Mouse (Mus musculus) kidney, adult 2 months (tissue): Measurements from ENCODE around the gene Kmt2c. TPM values are rescaled to one million over a fixed set of nuclear protein-coding genes. Genes with fewer than 3 reads are reported as not detected.

Source experiments
- DNase-seq: peaks from one replicate; pipeline ENCODE4 v3.0.0; 2021
- H3K27ac ChIP-seq: fragments of 200-500 bp; 2 replicates; pipeline ENCODE4 v1.5.1; 2012; ENCODE audit warnings: low read depth, low read length, control low read depth, inconsistent platforms; ENCODE audit not compliant: insufficient read depth
- H3K27me3 ChIP-seq: fragments of 200-500 bp; replicated peaks from 2 replicates; pipeline ENCODE4 v1.6.1; 2012; ENCODE audit warnings: mild to moderate bottlenecking, moderate library complexity, low read length, inconsistent platforms; ENCODE audit not compliant: control insufficient read depth, insufficient read depth
- H3K36me3 ChIP-seq: fragments of 200-500 bp; 2 replicates; pipeline ENCODE4 v1.6.1; 2012; ENCODE audit warnings: mild to moderate bottlenecking, moderate library complexity, low read length, inconsistent platforms; ENCODE audit not compliant: control insufficient read depth, insufficient read depth
- H3K4me1 ChIP-seq: fragments of 200-500 bp; 2 replicates; pipeline ENCODE4 v1.6.1; 2011; ENCODE audit warnings: low read length; ENCODE audit not compliant: control insufficient read depth, insufficient read depth
- H3K4me3 ChIP-seq: fragments of 200-500 bp; 2 replicates; pipeline ENCODE4 v1.5.1; 2011; ENCODE audit warnings: mild to moderate bottlenecking, low read depth, low read length, control low read depth; ENCODE audit not compliant: insufficient read depth
- CTCF ChIP-seq: fragments of 200-500 bp; conservative IDR thresholded peaks from 2 replicates; pipeline ENCODE4 v1.5.1; 2011; ENCODE audit warnings: low read depth, mild to moderate bottlenecking, control low read depth, low read length, moderate library complexity, mixed read lengths; ENCODE audit not compliant: insufficient read depth, insufficient read length
- POLR2A ChIP-seq: fragments of 200-500 bp; IDR thresholded peaks from one replicate; pipeline ENCODE4 v1.6.1; 2011; ENCODE audit warnings: low read depth, low read length, control low read depth
- WGBS: fragments of 180-500 bp; shearing (Covaris S2); methylation state at CpG from one replicate; pipeline ENCODE4 v1.1.7; 2018; 5-methylcytosine and 5-hydroxymethylcytosine counted together
- polyA plus RNA-seq: library from polyadenylated mRNA; depleted of rRNA; stranded (reverse); fragments of >200 nt; gene quantifications from 2 replicates; pipeline ENCODE4 v1.2.3, GENCODE M21; 2012; rRNA removed

Gene Kmt2c
- polyA plus RNA-seq, result 11.8 and 12.3 TPM in 2 replicates

DNA sequence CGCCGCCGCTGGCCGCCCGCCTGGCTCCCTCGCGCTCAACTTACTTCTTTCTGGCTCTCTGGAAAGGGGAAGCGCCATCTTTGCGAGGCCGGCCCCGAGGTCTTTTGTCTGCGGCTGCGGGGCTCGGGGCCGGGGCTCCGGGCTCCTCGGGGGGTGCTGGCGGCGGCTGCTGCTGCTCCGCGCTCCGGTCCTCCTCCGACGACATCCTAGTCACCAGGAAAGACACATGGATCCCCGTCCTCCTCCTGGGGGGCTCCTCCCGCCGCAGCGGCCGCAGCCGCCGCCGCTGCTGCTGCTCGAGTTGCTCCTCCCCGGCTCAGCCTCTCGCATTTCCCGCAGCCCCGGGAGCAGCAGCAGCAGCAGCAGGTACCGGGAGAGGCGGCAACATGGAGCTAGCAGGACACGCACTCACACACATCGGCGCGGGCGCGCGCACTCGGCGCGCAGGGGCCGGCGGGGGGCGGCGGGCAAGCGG is at the start of gene Kmt2c:
TSS of gene Kmt2c (minus strand) at position 438 of the 475 bp plus-strand sequence.
- Histone ChIP-seq H3K36me3 (no peaks in the 10 kb centered on the region), H3K4me1 (peaks cover 5% of the 10 kb centered on the region; the same call in 1 of the 2 replicates), H3K27ac (peak within 1 kb of the TSS; percentile 99), H3K27me3 (no peaks in the 10 kb centered on the region; the same call in 1 of the 2 replicates), H3K4me3 (peak within 1 kb of the TSS; percentile 100)
- under 1% methylated on average over 54 of the region's 54 CpGs for WGBS
- TF ChIP-seq POLR2A (peak; percentile 66), CTCF (no peak)
- DNase-seq, result peak; percentile 85

DNA sequence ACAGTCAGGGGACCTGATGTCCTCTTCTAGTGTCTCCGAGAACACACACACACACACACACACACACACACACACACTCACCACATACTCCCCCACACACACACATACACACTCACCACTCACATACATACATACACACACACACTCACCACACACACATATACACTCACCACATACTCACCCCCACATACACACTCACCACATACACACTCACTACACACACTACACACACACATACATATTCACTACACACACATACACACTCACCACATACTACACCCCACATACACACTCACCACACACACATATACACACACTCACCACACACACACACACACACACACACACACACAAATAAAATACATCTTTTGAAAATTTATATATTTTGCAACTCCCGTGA is 48.3 kb upstream of the Kmt2c start:
- no peaks in the 10 kb centered on the region for H3K4me1 ChIP-seq
- WGBS, result 90% methylated on average over 2 of the region's 2 CpGs

DNA sequence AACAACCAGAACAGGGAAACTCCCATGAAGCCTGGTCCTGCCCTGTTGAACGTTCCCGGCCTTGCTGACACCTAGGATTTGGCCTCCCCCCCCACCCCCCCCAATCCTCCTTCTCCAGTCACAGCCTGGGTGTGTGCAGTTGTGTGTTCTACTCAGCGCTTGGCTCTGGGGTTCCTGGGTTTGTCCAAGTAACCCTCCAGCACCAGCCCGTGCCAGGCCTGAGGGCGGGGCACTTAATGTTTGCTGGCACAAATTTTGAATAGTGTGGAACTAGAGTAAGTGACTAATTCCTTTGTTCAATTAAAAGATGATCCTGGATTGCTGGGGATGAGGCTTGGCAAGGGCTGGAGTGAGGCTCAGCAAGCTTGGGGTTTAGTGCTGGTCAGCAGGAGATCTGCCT is 46.0 kb upstream of the Kmt2c start:
- no peak for TF ChIP-seq POLR2A
- TF ChIP-seq CTCF, result no peak
- Histone ChIP-seq H3K27me3 (no peaks in the 10 kb centered on the region), H3K4me1 (no peaks in the 10 kb centered on the region), H3K27ac (no peak overlapping the region), H3K36me3 (no peaks in the 10 kb centered on the region), H3K4me3 (no peak overlapping the region)
- WGBS, result 82% methylated on average over 5 of the region's 5 CpGs
- DNase-seq, result no peak

More for the DNA sequence above, 48.3 kb upstream of the Kmt2c start:
- Histone ChIP-seq H3K4me3 (no peak overlapping the region), H3K27me3 (no peaks in the 10 kb centered on the region), H3K27ac (no peak overlapping the region), H3K36me3 (no peaks in the 10 kb centered on the region)
- no peak for DNase-seq
- TF ChIP-seq POLR2A, result no peak
- no peak for TF ChIP-seq CTCF

DNA sequence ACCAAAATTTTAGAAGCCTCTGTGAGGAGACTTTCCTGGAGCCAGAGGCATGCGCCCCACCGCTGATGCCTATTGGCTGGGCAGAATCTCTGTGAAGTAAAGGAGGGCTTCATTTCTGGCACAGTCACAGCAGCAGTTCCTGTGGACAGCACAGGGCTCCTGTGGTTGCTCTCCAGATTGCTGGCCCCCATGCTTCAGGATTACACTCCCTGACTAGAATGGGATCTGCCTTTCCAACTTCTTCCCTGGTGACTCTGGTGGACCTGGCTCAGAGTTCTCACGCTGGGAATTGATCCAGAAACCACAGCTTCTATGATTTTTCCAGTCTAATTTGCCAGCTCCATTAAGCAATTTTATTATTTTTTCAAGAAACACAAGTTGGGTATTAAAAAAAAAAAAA is 45.5 kb upstream of the Kmt2c start:
- no peak overlapping the region for H3K27ac ChIP-seq
- DNase-seq, result no peak
- TF ChIP-seq CTCF, result no peak
- no peak overlapping the region for H3K4me3 ChIP-seq
- 86% methylated on average over 3 of the region's 3 CpGs for WGBS
- H3K4me1 ChIP-seq, result no peaks in the 10 kb centered on the region
- H3K36me3 ChIP-seq, result no peaks in the 10 kb centered on the region
- H3K27me3 ChIP-seq, result no peaks in the 10 kb centered on the region

DNA sequence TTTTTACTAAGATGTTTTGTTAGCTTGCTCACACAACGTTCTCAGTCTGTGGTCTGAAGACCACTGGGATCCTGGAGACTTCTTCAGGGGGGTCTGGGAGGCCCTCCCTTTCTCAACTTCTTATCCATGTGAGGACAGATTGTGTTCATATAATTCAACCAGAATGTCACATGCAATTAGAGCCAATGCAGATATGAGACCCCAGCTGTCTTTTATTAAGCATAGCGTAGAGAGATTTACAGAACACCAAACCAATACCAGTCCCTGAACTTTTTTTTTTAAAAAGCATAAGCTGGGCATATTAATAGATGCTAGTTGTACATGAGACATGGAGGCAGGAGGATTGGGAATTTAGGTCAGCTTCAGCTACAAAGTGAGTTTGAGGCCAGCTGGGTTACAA is 43.1 kb upstream of the Kmt2c start:
- TF ChIP-seq POLR2A, result no peak
- no peak for TF ChIP-seq CTCF
- H3K27ac ChIP-seq, result no peak overlapping the region
- H3K4me1 ChIP-seq, result no peaks in the 10 kb centered on the region
- no peaks in the 10 kb centered on the region for H3K27me3 ChIP-seq
- H3K4me3 ChIP-seq, result no peak overlapping the region
- no peak for DNase-seq
- 78% methylated on average over 2 of the region's 2 CpGs for WGBS
- H3K36me3 ChIP-seq, result no peaks in the 10 kb centered on the region

DNA sequence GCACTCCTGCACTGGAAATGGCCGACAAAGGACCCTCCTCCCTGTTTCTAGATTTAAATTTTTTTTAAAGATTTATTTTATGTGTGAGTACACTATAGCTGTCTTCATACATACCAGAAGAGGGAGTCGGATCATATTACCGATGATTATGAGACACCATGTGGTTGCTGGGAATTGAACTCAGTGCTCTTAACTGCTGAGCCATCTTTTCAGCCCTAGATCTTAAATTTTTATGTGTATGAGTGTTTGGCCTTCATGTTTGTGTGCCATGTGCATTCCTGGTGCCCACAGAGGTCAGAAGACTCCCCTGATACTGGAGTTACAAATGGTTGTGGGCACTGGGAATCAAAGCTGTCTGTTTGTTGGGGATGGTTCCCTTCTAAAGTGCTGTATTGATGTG is 42.3 kb upstream of the Kmt2c start:
- Histone ChIP-seq H3K4me1 (no peaks in the 10 kb centered on the region), H3K36me3 (no peaks in the 10 kb centered on the region), H3K27ac (no peak overlapping the region), H3K27me3 (no peaks in the 10 kb centered on the region), H3K4me3 (no peak overlapping the region)
- 66% methylated on average over 3 of the region's 3 CpGs for WGBS
- no peak for TF ChIP-seq POLR2A
- TF ChIP-seq CTCF, result no peak
- DNase-seq, result no peak

DNA sequence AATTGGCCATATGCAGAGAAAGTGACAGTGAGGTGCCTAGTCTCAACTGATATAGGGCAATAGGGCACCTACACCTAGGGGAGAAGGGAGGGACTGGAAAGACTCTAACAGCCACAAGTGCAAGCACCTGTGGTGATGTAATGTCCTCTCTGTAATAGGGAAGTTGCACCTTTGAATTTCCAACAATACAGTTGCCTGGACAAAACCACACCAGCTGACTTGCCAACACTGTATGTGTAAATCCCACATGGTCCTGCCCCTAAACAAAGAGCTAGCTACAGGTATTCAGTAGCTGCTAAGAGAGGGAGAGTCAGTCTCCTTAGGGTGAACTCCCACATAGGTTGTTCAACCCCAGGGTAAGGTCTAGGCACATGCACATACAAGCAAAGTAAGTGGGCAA is 41.8 kb upstream of the Kmt2c start:
- no peak overlapping the region for H3K27ac ChIP-seq
- H3K27me3 ChIP-seq, result no peaks in the 10 kb centered on the region
- no peaks in the 10 kb centered on the region for H3K36me3 ChIP-seq
- no peak overlapping the region for H3K4me3 ChIP-seq
- no peaks in the 10 kb centered on the region for H3K4me1 ChIP-seq
- TF ChIP-seq CTCF (no peak), POLR2A (no peak)
- DNase-seq, result no peak

DNA sequence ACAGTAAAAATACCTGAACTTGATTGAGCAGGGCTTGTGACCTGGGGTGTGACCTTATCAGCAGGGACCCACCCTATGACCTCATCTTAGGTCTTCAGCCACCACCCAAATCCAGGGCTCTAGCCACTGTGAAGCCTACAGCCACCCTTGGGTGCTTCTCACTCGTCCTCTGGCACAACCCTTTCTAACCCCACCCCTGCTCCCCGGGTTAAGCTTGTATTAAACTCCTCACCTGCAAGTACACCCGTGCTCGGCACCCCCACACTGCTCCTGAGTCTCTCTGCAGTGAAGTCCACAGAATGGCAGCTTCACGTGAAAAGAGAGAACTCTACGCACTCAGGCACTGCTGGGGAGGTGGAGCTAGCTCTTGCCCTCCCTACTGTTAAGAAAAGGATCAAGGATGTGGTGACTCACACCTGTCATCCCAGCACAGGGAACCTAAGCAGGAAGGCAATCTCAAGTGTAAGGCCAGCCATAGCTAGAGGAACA is 38.4 kb upstream of the Kmt2c start:
- no peaks in the 10 kb centered on the region for H3K36me3 ChIP-seq
- H3K27me3 ChIP-seq, result no peaks in the 10 kb centered on the region
- H3K4me3 ChIP-seq, result no peak overlapping the region
- no peak for DNase-seq
- WGBS, result 54% methylated on average over 6 of the region's 6 CpGs
- TF ChIP-seq CTCF, result no peak
- no peak for TF ChIP-seq POLR2A
- H3K4me1 ChIP-seq, result no peaks in the 10 kb centered on the region
- H3K27ac ChIP-seq, result no peak overlapping the region
